Mouse (Mus musculus): ENCODE measurements around the gene Ugt1a1.

DNA sequence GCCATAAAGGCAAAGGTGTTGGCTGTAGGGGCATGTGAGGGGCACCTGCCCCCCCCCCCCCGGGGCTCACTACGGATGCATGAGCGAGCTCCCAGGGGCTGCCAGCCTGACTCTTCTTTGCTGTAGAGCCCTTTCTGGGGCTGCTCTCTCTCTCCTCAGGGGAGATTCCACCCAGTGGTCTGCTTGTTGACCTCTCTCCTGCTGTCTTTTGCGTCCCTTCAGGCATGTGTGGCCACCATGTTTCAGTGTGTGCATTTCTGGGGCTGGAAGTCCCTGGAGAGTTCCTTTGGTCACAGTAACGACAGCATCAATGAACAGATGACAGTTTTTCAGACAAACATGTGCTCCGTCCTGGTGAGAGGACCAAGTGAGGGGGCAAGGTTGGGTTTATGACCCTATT is 46.6 kb downstream of the Ugt1a1 start:
- no peak for TF ChIP-seq PAX5 (IDR thresholded peaks at IDR 0.05; ENCODE audit: low read length)
- no peak for TF ChIP-seq USF1 (IDR thresholded peaks at IDR 0.05; ENCODE audit: low read depth, low read length)
- TF ChIP-seq SMC3 (IDR thresholded peaks at IDR 0.05; ENCODE audit: low read depth, low read length) = no peak
- TF ChIP-seq CTCF (conservative IDR thresholded peaks at IDR 0.05 in 1 of 2, IDR thresholded peaks at IDR 0.05 in 1 of 2; ENCODE audit: low read depth in 2 of 2, low read length in 2 of 2) = no peak
- TF ChIP-seq EP300 (IDR thresholded peaks at IDR 0.05; ENCODE audit: low read length) = no peak
- no peak for TF ChIP-seq ZMIZ1 (IDR thresholded peaks at IDR 0.05; ENCODE audit: low read depth, low read length)
- TF ChIP-seq SIN3A (IDR thresholded peaks at IDR 0.05; ENCODE audit: low read length) = no peak

All from CH12.LX (cell line).